Mouse (Mus musculus): ENCODE measurements around the gene Prpf6. TPM values are rescaled to one million over a fixed set of nuclear protein-coding genes. Genes with fewer than 3 reads are reported as not detected.

The Prpf6 gene
- polyA plus RNA-seq, 1 experiment from 2014 or later: 50.3 TPM

DNA sequence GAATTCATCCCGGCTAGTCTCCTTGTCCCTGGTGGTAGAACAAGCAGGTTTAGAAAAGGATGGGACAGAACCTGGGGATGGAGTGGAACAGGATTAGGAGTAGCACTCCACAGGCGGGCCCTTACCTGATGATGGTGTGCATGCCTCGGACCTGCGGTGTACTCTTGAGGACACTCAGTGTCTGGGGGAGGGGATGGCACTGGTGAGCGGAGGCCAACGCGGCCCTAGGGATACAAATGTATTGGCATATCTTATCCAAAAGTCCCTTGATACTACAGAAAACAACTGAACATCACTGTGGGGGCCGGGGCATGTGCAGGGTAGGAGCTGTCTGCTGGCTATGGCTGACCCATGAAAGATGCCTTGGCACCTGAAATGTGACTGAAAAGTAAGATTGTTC lies 21.3 kb upstream of the Prpf6 start:
- Histone ChIP-seq H3K9ac (replicated peaks; ENCODE audit: low read depth, low read length) (no peak overlapping the region), H3K4me1 (ENCODE audit: control insufficient read depth, insufficient read depth, low read length) (no peaks in the 10 kb centered on the region), H3K27ac (ENCODE audit: low read depth, low read length) (no peak overlapping the region), H3K27me3 (ENCODE audit: control insufficient read depth, insufficient read depth, low read length) (no peaks in the 10 kb centered on the region), H3K9me3 (ENCODE audit: control insufficient read depth, low read length) (no peaks in the 10 kb centered on the region), H3K4me2 (ENCODE audit: low read depth, low read length) (no peak overlapping the region), H3K4me3 (ENCODE audit: low read depth, low read length) (no peak overlapping the region), H3K36me3 (ENCODE audit: control insufficient read depth, insufficient read depth, low read length) (no peaks in the 10 kb centered on the region)
- ATAC-seq (ENCODE audit: low read depth): peak; percentile 14; the same call in 1 of the 2 replicates
- WGBS: 91% methylated on average over 8 of the region's 8 CpGs

GRCm38 (mm10) chr2:181570921-181571595 lies 20.6 kb upstream of the Prpf6 start:
- Histone ChIP-seq H3K9me3 (ENCODE audit: control insufficient read depth, low read length) (no peaks in the 10 kb centered on the region), H3K9ac (replicated peaks; ENCODE audit: low read depth, low read length) (no peak overlapping the region), H3K4me3 (ENCODE audit: low read depth, low read length) (no peak overlapping the region), H3K4me1 (ENCODE audit: control insufficient read depth, insufficient read depth, low read length) (no peaks in the 10 kb centered on the region), H3K27ac (ENCODE audit: low read depth, low read length) (no peak overlapping the region), H3K4me2 (ENCODE audit: low read depth, low read length) (no peak overlapping the region), H3K36me3 (ENCODE audit: control insufficient read depth, insufficient read depth, low read length) (no peaks in the 10 kb centered on the region), H3K27me3 (ENCODE audit: control insufficient read depth, insufficient read depth, low read length) (no peaks in the 10 kb centered on the region)
- 70% methylated on average over 6 of the region's 6 CpGs for WGBS
- ATAC-seq (ENCODE audit: low read depth): no peak

DNA sequence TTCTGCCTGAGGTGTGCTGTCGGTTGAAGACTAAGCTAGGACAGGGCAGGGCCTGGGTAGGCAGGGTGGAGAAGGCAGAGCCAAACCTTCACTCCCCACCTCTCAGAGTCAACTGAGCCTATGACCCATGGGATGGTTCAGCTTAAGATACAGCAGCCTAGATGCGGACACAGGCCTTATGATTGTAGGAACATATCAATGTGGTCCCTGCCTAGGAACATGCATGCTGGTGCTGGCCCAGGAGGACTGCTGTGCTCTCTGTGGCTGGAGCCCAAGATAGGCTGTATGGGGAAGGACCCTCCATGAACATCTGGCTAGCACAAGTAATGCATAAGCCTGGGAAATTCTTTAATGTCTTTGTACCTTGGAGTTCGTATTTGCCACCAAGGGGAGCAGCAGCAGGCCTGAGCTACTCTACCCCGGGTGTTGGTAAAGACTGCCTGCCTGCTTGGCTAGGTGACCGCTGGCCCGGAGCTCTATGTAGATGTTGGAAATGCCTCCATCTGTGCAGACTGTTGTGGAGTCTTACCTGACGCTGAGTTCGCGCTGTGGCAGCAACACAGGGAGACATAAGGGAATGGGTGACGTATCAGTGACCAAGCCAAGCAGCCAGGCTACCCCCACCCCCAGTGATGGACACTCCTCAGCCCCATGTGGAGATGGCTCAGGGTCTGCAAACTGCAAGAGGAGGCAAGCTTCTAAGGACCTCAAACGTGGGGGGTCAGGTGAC lies 19.6 kb upstream of the Prpf6 start:
- Histone ChIP-seq H3K36me3 (ENCODE audit: control insufficient read depth, insufficient read depth, low read length) (no peaks in the 10 kb centered on the region), H3K4me3 (ENCODE audit: low read depth, low read length) (no peak overlapping the region), H3K9me3 (ENCODE audit: control insufficient read depth, low read length) (no peaks in the 10 kb centered on the region), H3K9ac (replicated peaks; ENCODE audit: low read depth, low read length) (no peak overlapping the region), H3K4me2 (ENCODE audit: low read depth, low read length) (no peak overlapping the region), H3K27ac (ENCODE audit: low read depth, low read length) (no peak overlapping the region), H3K4me1 (ENCODE audit: control insufficient read depth, insufficient read depth, low read length) (peaks cover 5% of the 10 kb centered on the region), H3K27me3 (ENCODE audit: control insufficient read depth, insufficient read depth, low read length) (no peaks in the 10 kb centered on the region)
- ATAC-seq (ENCODE audit: low read depth): no peak
- WGBS: 91% methylated on average over 11 of the region's 11 CpGs

- H3K9me3 ChIP-seq (ENCODE audit: control insufficient read depth, low read length): no peaks in the 10 kb centered on the region
- no peak overlapping the region for H3K4me3 ChIP-seq (ENCODE audit: low read depth, low read length)
- H3K36me3 ChIP-seq (ENCODE audit: control insufficient read depth, insufficient read depth, low read length): no peaks in the 10 kb centered on the region
- peaks cover 10% of the 10 kb centered on the region for H3K4me1 ChIP-seq (ENCODE audit: control insufficient read depth, insufficient read depth, low read length)
- H3K9ac ChIP-seq (replicated peaks; ENCODE audit: low read depth, low read length): no peak overlapping the region
- no peak for ATAC-seq (ENCODE audit: low read depth)
- no peak overlapping the region for H3K27ac ChIP-seq (ENCODE audit: low read depth, low read length)
- WGBS: 94% methylated on average over 15 of the region's 15 CpGs
- H3K27me3 ChIP-seq (ENCODE audit: control insufficient read depth, insufficient read depth, low read length): no peaks in the 10 kb centered on the region
- H3K4me2 ChIP-seq (ENCODE audit: low read depth, low read length): no peak overlapping the region
These were observed 18.4 kb upstream of the Prpf6 start for GRCm38 (mm10) chr2:181572921-181573920.

DNA sequence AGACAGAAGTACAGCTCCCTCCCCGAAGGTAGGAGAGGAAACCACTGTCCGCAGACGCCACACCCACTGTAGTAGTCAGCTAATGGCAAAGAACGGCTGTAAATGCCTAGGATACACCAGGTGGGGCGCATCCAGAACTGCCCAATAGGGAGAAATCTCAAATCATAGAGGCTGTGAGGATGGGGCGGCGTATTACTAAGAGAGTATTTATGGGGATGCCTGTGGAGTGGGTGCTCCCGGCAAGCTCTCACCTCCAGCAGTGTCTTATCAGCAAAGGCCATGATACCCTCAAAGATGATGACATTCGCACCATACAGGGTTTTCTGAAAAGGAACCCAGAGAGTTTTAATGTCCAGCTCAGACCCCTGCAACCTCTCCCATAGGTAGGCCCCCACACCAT lies 17.7 kb upstream of the Prpf6 start:
- Histone ChIP-seq H3K9ac (replicated peaks; ENCODE audit: low read depth, low read length) (no peak overlapping the region), H3K36me3 (ENCODE audit: control insufficient read depth, insufficient read depth, low read length) (no peaks in the 10 kb centered on the region), H3K4me3 (ENCODE audit: low read depth, low read length) (no peak overlapping the region), H3K27me3 (ENCODE audit: control insufficient read depth, insufficient read depth, low read length) (no peaks in the 10 kb centered on the region), H3K27ac (ENCODE audit: low read depth, low read length) (no peak overlapping the region), H3K4me2 (ENCODE audit: low read depth, low read length) (no peak overlapping the region), H3K4me1 (ENCODE audit: control insufficient read depth, insufficient read depth, low read length) (peaks cover 10% of the 10 kb centered on the region), H3K9me3 (ENCODE audit: control insufficient read depth, low read length) (no peaks in the 10 kb centered on the region)
- 93% methylated on average over 9 of the region's 9 CpGs for WGBS
- ATAC-seq (ENCODE audit: low read depth): no peak

GRCm38 (mm10) chr2:181574921-181575545 lies 16.6 kb upstream of the Prpf6 start:
- no peaks in the 10 kb centered on the region for H3K36me3 ChIP-seq (ENCODE audit: control insufficient read depth, insufficient read depth, low read length)
- H3K4me1 ChIP-seq (ENCODE audit: control insufficient read depth, insufficient read depth, low read length): peaks cover 10% of the 10 kb centered on the region
- WGBS: 96% methylated on average over 7 of the region's 7 CpGs
- H3K27ac ChIP-seq (ENCODE audit: low read depth, low read length): no peak overlapping the region
- no peaks in the 10 kb centered on the region for H3K27me3 ChIP-seq (ENCODE audit: control insufficient read depth, insufficient read depth, low read length)
- no peaks in the 10 kb centered on the region for H3K9me3 ChIP-seq (ENCODE audit: control insufficient read depth, low read length)
- no peak overlapping the region for H3K9ac ChIP-seq (replicated peaks; ENCODE audit: low read depth, low read length)
- no peak overlapping the region for H3K4me3 ChIP-seq (ENCODE audit: low read depth, low read length)
- ATAC-seq (ENCODE audit: low read depth): no peak
- H3K4me2 ChIP-seq (ENCODE audit: low read depth, low read length): no peak overlapping the region

GRCm38 (mm10) chr2:181576613-181577012 lies 15.1 kb upstream of the Prpf6 start:
- H3K4me1 ChIP-seq (ENCODE audit: control insufficient read depth, insufficient read depth, low read length): peaks cover 19% of the 10 kb centered on the region
- no peak overlapping the region for H3K4me3 ChIP-seq (ENCODE audit: low read depth, low read length)
- H3K4me2 ChIP-seq (ENCODE audit: low read depth, low read length): no peak overlapping the region
- no peak overlapping the region for H3K9ac ChIP-seq (replicated peaks; ENCODE audit: low read depth, low read length)
- H3K9me3 ChIP-seq (ENCODE audit: control insufficient read depth, low read length): no peaks in the 10 kb centered on the region
- ATAC-seq (ENCODE audit: low read depth): no peak
- 91% methylated on average over 2 of the region's 2 CpGs for WGBS
- H3K27me3 ChIP-seq (ENCODE audit: control insufficient read depth, insufficient read depth, low read length): no peaks in the 10 kb centered on the region
- H3K27ac ChIP-seq (ENCODE audit: low read depth, low read length): no peak overlapping the region
- no peaks in the 10 kb centered on the region for H3K36me3 ChIP-seq (ENCODE audit: control insufficient read depth, insufficient read depth, low read length)

- WGBS: 45% methylated on average over 2 of the region's 2 CpGs
- Histone ChIP-seq H3K27me3 (ENCODE audit: control insufficient read depth, insufficient read depth, low read length) (no peaks in the 10 kb centered on the region), H3K9me3 (ENCODE audit: control insufficient read depth, low read length) (no peaks in the 10 kb centered on the region), H3K36me3 (ENCODE audit: control insufficient read depth, insufficient read depth, low read length) (no peaks in the 10 kb centered on the region), H3K4me3 (ENCODE audit: low read depth, low read length) (no peak overlapping the region), H3K9ac (replicated peaks; ENCODE audit: low read depth, low read length) (no peak overlapping the region), H3K4me1 (ENCODE audit: control insufficient read depth, insufficient read depth, low read length) (peaks cover 20% of the 10 kb centered on the region), H3K4me2 (ENCODE audit: low read depth, low read length) (no peak overlapping the region), H3K27ac (ENCODE audit: low read depth, low read length) (no peak overlapping the region)
- ATAC-seq (ENCODE audit: low read depth): no peak
These were observed 14.5 kb upstream of the Prpf6 start for GRCm38 (mm10) chr2:181577126-181577525.
